Mouse (Mus musculus) midbrain, postnatal 0 days (tissue): ENCODE measurements around the gene Ubxn1. TPM values are rescaled to one million over a fixed set of nuclear protein-coding genes. Genes with fewer than 3 reads are reported as not detected.

Experiments
- ATAC-seq: fragments of 200-750 bp; cut with Nextera tagmentation; 2 replicates; pipeline ENCODE4 v1.8.0; 2017; ENCODE audit warnings: moderate number of reproducible peaks, mild to moderate bottlenecking, moderate TSS enrichment, moderate library complexity; ENCODE audit not compliant: low FRiP score
- DNase-seq: peaks from one replicate; pipeline ENCODE4 v3.0.0-alpha.2; 2015; ENCODE audit warnings: low spot score
- H3K27ac ChIP-seq: fragments of 300-500 bp; sonication (generic); 2 replicates; pipeline ENCODE4 v1.5.1; 2014; ENCODE audit warnings: low read depth, mild to moderate bottlenecking, low read length, mixed read lengths
- H3K27me3 ChIP-seq: fragments of 300-500 bp; sonication (generic); 2 replicates; pipeline ENCODE4 v1.6.1; 2014; ENCODE audit warnings: low read length, control low read depth, mixed read lengths; ENCODE audit not compliant: insufficient read depth
- H3K36me3 ChIP-seq: fragments of 300-500 bp; sonication (generic); 2 replicates; pipeline ENCODE4 v1.6.1; 2014; ENCODE audit warnings: low read length, control low read depth, mixed read lengths; ENCODE audit not compliant: insufficient read depth
- H3K4me1 ChIP-seq: fragments of 300-500 bp; sonication (generic); 2 replicates; pipeline ENCODE4 v1.6.1; 2014; ENCODE audit warnings: mild to moderate bottlenecking, control low read depth, antibody characterized with exemption, low read length, mixed read lengths; ENCODE audit not compliant: insufficient read depth
- H3K4me2 ChIP-seq: fragments of 300-500 bp; sonication (generic); 2 replicates; pipeline ENCODE4 v1.6.1; 2014; ENCODE audit warnings: low read depth, mild to moderate bottlenecking, low read length, mixed read lengths; ENCODE audit not compliant: poor library complexity, severe bottlenecking
- H3K4me3 ChIP-seq: fragments of 300-500 bp; sonication (generic); 2 replicates; pipeline ENCODE4 v1.5.1; 2014; ENCODE audit warnings: low read depth, mild to moderate bottlenecking, low read length, moderate library complexity
- H3K9ac ChIP-seq: fragments of 300-500 bp; sonication (generic); replicated peaks from 2 replicates; pipeline ENCODE4 v1.6.1; 2014; ENCODE audit warnings: mild to moderate bottlenecking, low read length, moderate library complexity, mixed read lengths; ENCODE audit not compliant: poor library complexity, severe bottlenecking
- H3K9me3 ChIP-seq: fragments of 300-500 bp; sonication (generic); 2 replicates; pipeline ENCODE4 v1.6.1; 2016; ENCODE audit warnings: low read length, control low read depth
- CTCF ChIP-seq: IDR thresholded peaks from 2 replicates; pipeline ENCODE4 v1.5.1; 2016; ENCODE audit warnings: antibody characterized with exemption, mild to moderate bottlenecking
- WGBS: fragments of 180-500 bp; shearing (Covaris S2); extraction: QIAGEN DNeasy Blood & Tissue Kit; methylation state at CpG from one replicate; pipeline ENCODE4 v1.1.7; 2014; 5-methylcytosine and 5-hydroxymethylcytosine counted together
- polyA plus RNA-seq: library from polyadenylated mRNA; unstranded; fragments of >200 nt; fragmentation: Nextera tagmentation; extraction: Ambion mirVana; gene quantifications from 2 replicates; pipeline ENCODE4 v1.2.1, GENCODE M21; 2015
- total RNA-seq: library from RNA; depleted of rRNA; stranded (reverse); fragments of >200 nt; gene quantifications from 2 replicates; pipeline ENCODE4 v1.2.3, GENCODE M21; 2014

The Ubxn1 gene
- total and polyA plus RNA-seq, 2 experiments from 2014 or later = 73.5 to 142 TPM

DNA sequence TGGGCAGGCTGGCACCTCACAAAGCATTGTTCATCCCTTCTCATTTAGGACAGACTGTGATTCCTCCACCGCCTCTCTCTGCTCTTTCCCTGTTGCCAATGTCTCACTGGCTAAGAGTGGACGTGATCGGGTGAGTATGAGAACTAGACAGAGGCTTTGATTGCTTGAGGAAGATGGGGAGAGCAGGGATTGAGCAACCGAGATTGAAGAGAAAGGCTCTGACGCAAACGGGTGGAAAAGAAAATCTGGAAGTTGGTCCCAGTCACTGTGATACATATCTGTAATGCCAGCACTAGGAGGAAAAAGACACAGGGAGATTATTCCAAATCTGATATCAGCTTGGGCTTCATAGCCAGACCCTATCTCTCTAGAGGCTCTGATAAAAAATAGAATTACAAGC, 28.3 kb upstream of the Ubxn1 start:
- Histone ChIP-seq H3K9me3 (no peaks in the 10 kb centered on the region), H3K4me1 (peaks cover 9% of the 10 kb centered on the region), H3K27ac (no peak overlapping the region), H3K27me3 (no peaks in the 10 kb centered on the region), H3K4me2 (no peak overlapping the region), H3K9ac (no peak overlapping the region), H3K36me3 (peaks cover 31% of the 10 kb centered on the region), H3K4me3 (no peak overlapping the region)
- ATAC-seq (no peak), DNase-seq (no peak)
- TF ChIP-seq CTCF = no peak
- WGBS = 87% methylated on average over 6 of the region's 6 CpGs

DNA sequence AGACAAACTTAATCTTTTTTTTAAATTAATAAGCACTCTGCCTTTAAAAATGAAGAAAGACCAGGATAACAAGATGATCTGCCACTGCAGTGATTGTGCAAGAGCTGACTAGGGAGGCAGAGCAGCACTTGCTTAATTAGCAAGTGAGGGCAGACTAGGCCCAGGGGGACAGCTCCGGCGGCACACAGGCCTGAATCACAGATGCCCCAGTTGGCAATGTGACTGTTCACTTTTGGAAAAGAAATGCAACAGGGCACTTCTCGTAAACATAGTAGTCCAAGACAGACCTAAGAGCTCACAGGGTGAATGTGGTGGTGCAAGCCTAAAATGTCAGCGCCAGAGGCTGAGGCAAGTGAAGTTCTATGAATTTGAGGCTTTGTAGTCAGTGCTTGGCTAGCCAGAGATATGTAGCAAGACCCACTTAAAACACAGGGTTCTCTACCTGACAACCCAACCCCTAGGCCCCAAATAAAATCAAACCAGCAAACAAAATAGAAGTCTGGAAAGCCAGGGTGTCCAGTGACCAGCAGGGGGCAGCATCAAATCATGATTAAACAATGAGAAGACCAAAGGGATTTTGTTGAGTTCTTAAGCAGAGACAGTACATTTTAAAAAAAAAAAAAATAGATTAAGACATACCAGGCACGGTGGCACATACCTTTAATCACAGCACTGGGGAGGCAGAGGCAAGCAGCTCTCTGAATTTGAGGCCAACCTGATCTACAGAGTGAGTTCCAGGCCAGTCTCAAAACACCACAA, 26.7 kb upstream of the Ubxn1 start:
- DNase-seq (peak; percentile 86), ATAC-seq (no peak)
- Histone ChIP-seq H3K4me3 (no peak overlapping the region), H3K27ac (no peak overlapping the region), H3K9ac (no peak overlapping the region), H3K4me2 (no peak overlapping the region), H3K27me3 (no peaks in the 10 kb centered on the region), H3K4me1 (peaks cover 9% of the 10 kb centered on the region), H3K36me3 (peaks cover 38% of the 10 kb centered on the region), H3K9me3 (no peaks in the 10 kb centered on the region)
- WGBS = 54% methylated on average over 5 of the region's 5 CpGs
- TF ChIP-seq CTCF = peak; percentile 84

DNA sequence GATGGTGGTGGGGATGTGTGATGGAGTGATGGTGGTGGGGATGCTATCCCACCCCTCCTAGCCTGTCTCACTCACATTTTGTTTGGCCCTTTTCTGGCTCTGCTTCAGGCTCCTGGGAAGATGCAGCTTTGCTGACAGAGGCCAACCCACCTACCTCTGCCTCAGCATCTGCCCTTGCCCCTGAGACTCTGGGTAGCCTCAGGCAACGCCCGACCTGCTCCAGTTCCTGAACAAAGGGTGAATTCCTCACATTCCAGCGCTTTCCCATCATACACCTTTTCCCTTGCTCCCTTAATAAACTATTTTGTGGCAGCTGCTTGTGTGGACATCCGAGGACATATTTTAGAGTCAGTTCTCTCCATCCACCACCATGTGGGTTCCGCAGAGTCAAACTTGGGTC, 22.9 kb upstream of the Ubxn1 start:
- TF ChIP-seq CTCF = no peak
- H3K4me2 ChIP-seq = no peak overlapping the region
- no peaks in the 10 kb centered on the region for H3K4me1 ChIP-seq
- peaks cover 32% of the 10 kb centered on the region for H3K36me3 ChIP-seq
- no peak overlapping the region for H3K27ac ChIP-seq
- H3K9me3 ChIP-seq = no peaks in the 10 kb centered on the region
- 79% methylated on average over 5 of the region's 5 CpGs for WGBS
- H3K4me3 ChIP-seq = no peak overlapping the region
- no peak for ATAC-seq
- no peak overlapping the region for H3K9ac ChIP-seq
- H3K27me3 ChIP-seq = no peaks in the 10 kb centered on the region
- DNase-seq = no peak

DNA sequence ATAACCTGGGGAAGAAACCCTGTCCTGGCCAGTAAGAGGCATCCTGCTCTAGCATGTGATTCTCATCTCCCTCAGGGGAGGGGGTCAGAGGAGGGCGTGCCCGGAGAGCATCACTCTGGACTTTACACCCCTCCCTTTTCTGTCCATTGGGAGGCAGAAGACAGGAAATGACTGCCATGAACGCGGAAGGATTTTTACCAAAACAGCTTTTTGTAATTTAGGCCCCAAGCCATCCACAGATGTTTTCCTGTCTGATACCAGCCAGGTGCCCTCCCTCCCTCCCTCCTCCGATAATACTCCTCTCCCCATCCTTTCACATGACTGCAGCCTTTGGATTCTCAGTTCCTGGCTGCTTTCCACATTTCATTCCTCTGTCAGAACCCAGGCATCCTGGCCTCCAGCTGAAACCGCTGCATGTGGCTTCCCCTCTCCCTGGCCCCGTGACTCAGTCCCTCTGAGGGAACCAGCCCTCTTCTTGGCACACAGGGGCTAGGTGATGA, 20.8 kb upstream of the Ubxn1 start, which contains the start of gene Lrrn4cl:
Gene Lrrn4cl, plus strand, starts transcription at position 367 of the 500 bp plus-strand sequence.
- 34% methylated on average over 7 of the region's 7 CpGs for WGBS
- DNase-seq = peak; percentile 64
- H3K9me3 ChIP-seq = no peaks in the 10 kb centered on the region
- H3K4me2 ChIP-seq = no peak within 1 kb of the TSS
- peak; percentile 8; the same call in 1 of the 2 replicates for TF ChIP-seq CTCF
- no peak within 1 kb of the TSS for H3K9ac ChIP-seq
- ATAC-seq = peak; percentile 53; the same call in 1 of the 2 replicates
- H3K4me1 ChIP-seq = no peaks in the 10 kb centered on the region
- H3K27ac ChIP-seq = no peak within 1 kb of the TSS
- no peak within 1 kb of the TSS for H3K4me3 ChIP-seq
- peaks cover 31% of the 10 kb centered on the region for H3K36me3 ChIP-seq
- H3K27me3 ChIP-seq = no peaks in the 10 kb centered on the region

DNA sequence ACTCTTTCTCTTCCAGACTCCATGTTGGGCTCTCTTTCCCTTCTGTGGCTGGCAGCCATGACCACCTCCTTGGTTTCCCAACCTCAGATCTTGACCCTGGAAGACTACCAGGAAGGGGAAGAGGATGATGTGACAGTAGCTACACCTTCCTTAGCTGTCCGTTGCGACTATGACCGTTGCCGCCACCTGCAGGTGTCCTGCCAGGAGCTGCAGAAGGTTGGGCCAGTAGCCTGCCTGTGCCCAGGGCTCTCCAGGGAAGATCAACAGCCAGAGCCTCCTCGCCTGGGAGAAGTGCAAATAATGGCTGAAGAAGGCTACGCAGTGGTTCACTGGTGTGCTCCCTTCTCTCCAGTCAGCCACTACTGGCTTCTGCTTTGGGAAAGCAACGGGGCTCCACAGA, 19.7 kb upstream of the Ubxn1 start:
- no peak overlapping the region for H3K27ac ChIP-seq
- DNase-seq (no peak), ATAC-seq (no peak)
- no peak overlapping the region for H3K9ac ChIP-seq
- TF ChIP-seq CTCF = no peak
- H3K4me1 ChIP-seq = no peaks in the 10 kb centered on the region
- WGBS = 50% methylated on average over 7 of the region's 7 CpGs
- H3K9me3 ChIP-seq = no peaks in the 10 kb centered on the region
- peaks cover 20% of the 10 kb centered on the region for H3K36me3 ChIP-seq
- H3K27me3 ChIP-seq = no peaks in the 10 kb centered on the region
- H3K4me2 ChIP-seq = no peak overlapping the region
- H3K4me3 ChIP-seq = no peak overlapping the region

DNA sequence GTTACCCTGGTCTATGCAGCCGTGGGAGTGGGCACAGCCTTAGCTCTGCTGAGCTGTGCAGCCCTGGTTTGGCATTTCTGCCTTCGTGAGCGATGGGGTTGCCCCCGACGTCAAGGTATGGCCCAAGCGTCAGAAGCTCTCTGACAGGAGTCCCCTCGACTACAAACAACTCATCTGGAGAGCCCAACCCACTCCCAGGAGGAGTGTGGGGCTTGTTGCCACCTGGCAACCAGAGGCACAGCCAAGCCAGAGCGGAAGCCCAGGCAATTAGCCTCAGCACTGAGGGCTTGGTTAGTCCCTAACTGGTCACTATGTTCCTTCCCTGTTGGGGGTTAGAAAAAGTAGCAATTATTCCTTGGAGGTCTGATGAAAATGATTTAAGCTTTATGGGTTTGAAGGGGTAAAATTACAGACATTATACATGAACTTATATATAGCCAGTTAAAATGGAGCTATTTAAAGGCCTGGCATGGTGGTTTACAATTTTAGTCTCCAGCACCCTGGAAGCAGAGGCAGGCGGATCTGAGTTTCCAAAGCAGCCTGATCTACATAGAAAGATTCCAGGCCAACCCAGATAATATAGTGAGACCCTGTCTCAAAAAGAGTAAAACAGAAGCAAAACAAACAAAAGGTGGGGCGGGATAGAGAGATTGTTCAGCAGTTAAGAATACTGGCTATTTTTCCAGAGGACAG, 18.9 kb upstream of the Ubxn1 start:
- Histone ChIP-seq H3K27me3 (no peaks in the 10 kb centered on the region), H3K36me3 (peaks cover 12% of the 10 kb centered on the region), H3K9ac (no peak overlapping the region), H3K4me1 (no peaks in the 10 kb centered on the region), H3K4me2 (no peak overlapping the region), H3K27ac (no peak overlapping the region), H3K4me3 (no peak overlapping the region), H3K9me3 (no peaks in the 10 kb centered on the region)
- WGBS = 68% methylated on average over 10 of the region's 10 CpGs
- DNase-seq = no peak
- ATAC-seq = no peak
- TF ChIP-seq CTCF = no peak
